Mouse (Mus musculus) lung, adult 2 months (tissue): ENCODE results near the gene Phc3.

Experiments
- CTCF ChIP-seq: fragments of 200-500 bp; IDR thresholded peaks from 2 replicates; pipeline ENCODE4 v1.5.1; 2011; ENCODE audit warnings: mild to moderate bottlenecking, low read length, control low read depth; ENCODE audit not compliant: insufficient read depth
- POLR2A ChIP-seq: fragments of 200-500 bp; IDR thresholded peaks from 2 replicates; pipeline ENCODE4 v1.6.1; 2011; ENCODE audit warnings: low read depth, mild to moderate bottlenecking, control low read depth, low read length, borderline replicate concordance; ENCODE audit errors: extremely low read depth

DNA sequence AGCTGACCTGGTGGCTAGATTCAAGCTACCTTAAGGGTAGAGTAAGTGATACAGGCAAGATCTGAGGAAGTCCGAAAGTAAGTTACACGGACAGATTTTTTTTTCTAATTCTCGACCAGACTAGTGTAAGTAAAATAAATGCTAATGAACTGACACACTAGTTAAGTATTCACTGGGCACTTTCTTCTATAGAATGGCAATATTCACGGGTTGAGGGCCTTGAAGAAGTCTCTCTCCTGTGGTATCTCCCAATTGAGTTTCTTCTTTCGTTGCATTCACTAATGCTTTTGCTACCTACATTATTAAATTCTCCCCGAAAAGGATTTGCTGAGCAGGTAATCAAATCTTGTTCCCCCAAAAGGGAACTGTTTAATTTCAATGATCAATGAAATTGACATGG lies 25.6 kb upstream of the Phc3 start:
- TF ChIP-seq CTCF (no peak), POLR2A (no peak)
